Mouse (Mus musculus) liver, embryonic 11.5 days (tissue): ENCODE data around the gene Ppm1l. TPM values are rescaled to one million over a fixed set of nuclear protein-coding genes. Genes with fewer than 3 reads are reported as not detected.

Experiments
- ATAC-seq: fragments of 200-750 bp; cut with Nextera tagmentation; replicated peaks from 2 replicates; pipeline ENCODE4 v1.8.0; 2017; ENCODE audit warnings: moderate number of reproducible peaks, mild to moderate bottlenecking, moderate TSS enrichment, moderate library complexity; ENCODE audit not compliant: low FRiP score
- DNase-seq: peaks from one replicate; pipeline ENCODE4 v3.0.0-alpha.2; 2017; ENCODE audit warnings: low spot score
- H3K27ac ChIP-seq: fragments of 300-500 bp; sonication (generic); 2 replicates; pipeline ENCODE4 v1.5.1; 2014; ENCODE audit warnings: mild to moderate bottlenecking, low read depth, low read length, control low read depth
- H3K27me3 ChIP-seq: fragments of 300-500 bp; sonication (generic); replicated peaks from 2 replicates; pipeline ENCODE4 v1.6.1; 2014; ENCODE audit warnings: low read length, mixed read lengths; ENCODE audit not compliant: control insufficient read depth, insufficient read depth
- H3K36me3 ChIP-seq: fragments of 300-500 bp; sonication (generic); 2 replicates; pipeline ENCODE4 v1.6.1; 2014; ENCODE audit warnings: mild to moderate bottlenecking, low read length, moderate library complexity, mixed read lengths; ENCODE audit not compliant: control insufficient read depth, insufficient read depth
- H3K4me1 ChIP-seq: fragments of 300-500 bp; sonication (generic); replicated peaks from 2 replicates; pipeline ENCODE4 v1.6.1; 2014; ENCODE audit warnings: low read length, mixed read lengths; ENCODE audit not compliant: control insufficient read depth, insufficient read depth
- H3K4me2 ChIP-seq: fragments of 300-500 bp; sonication (generic); 2 replicates; pipeline ENCODE4 v1.6.1; 2014; ENCODE audit warnings: mild to moderate bottlenecking, control low read depth, moderate library complexity
- H3K4me3 ChIP-seq: fragments of 300-500 bp; sonication (generic); 2 replicates; pipeline ENCODE4 v1.5.1; 2014; ENCODE audit warnings: low read depth, low read length, control low read depth
- H3K9ac ChIP-seq: fragments of 300-500 bp; sonication (generic); 2 replicates; pipeline ENCODE4 v1.6.1; 2014; ENCODE audit warnings: low read depth, low read length, control low read depth
- H3K9me3 ChIP-seq: fragments of 300-500 bp; sonication (generic); 2 replicates; pipeline ENCODE4 v1.6.1; 2016; ENCODE audit warnings: low read length, inconsistent platforms, mixed read lengths; ENCODE audit not compliant: control insufficient read depth
- WGBS: fragments of 180-500 bp; shearing (Covaris S2); extraction: QIAGEN DNeasy Blood & Tissue Kit; methylation state at CpG from one replicate; pipeline ENCODE4 v1.1.7; 2014; 5-methylcytosine and 5-hydroxymethylcytosine counted together
- polyA plus RNA-seq: library from polyadenylated mRNA; unstranded; fragments of >200 nt; fragmentation: Nextera tagmentation; extraction: Ambion mirVana; gene quantifications from 2 replicates; pipeline ENCODE4 v1.2.1, GENCODE M21; 2014

Gene Ppm1l
- polyA plus RNA-seq, 1 experiment from 2014 or later, result 8.2 TPM

GRCm38 (mm10) chr3:69511881-69512280 is 195.2 kb downstream of the Ppm1l start:
- no peak overlapping the region for H3K27ac ChIP-seq
- H3K4me2 ChIP-seq, result no peak overlapping the region
- H3K4me1 ChIP-seq, result no peaks in the 10 kb centered on the region
- H3K36me3 ChIP-seq, result no peaks in the 10 kb centered on the region
- no peaks in the 10 kb centered on the region for H3K27me3 ChIP-seq
- no peaks in the 10 kb centered on the region for H3K9me3 ChIP-seq
- H3K9ac ChIP-seq, result no peak overlapping the region
- no peak overlapping the region for H3K4me3 ChIP-seq
- DNase-seq (no peak), ATAC-seq (no peak)
- 41% methylated on average over 7 of the region's 7 CpGs for WGBS

- Histone ChIP-seq H3K4me2 (no peak overlapping the region), H3K9ac (no peak overlapping the region), H3K27ac (no peak overlapping the region), H3K27me3 (no peaks in the 10 kb centered on the region), H3K4me1 (no peaks in the 10 kb centered on the region), H3K36me3 (no peaks in the 10 kb centered on the region), H3K9me3 (no peaks in the 10 kb centered on the region), H3K4me3 (no peak overlapping the region)
- WGBS, result 45% methylated on average over 7 of the region's 7 CpGs
- DNase-seq (no peak), ATAC-seq (no peak)
These were observed 195.7 kb downstream of the Ppm1l start for GRCm38 (mm10) chr3:69512402-69512801.

GRCm38 (mm10) chr3:69515730-69516350 is 199.2 kb downstream of the Ppm1l start:
- no peak overlapping the region for H3K27ac ChIP-seq
- WGBS, result 85% methylated on average over 13 of the region's 13 CpGs
- no peaks in the 10 kb centered on the region for H3K4me1 ChIP-seq
- no peaks in the 10 kb centered on the region for H3K9me3 ChIP-seq
- ATAC-seq (no peak), DNase-seq (no peak)
- no peaks in the 10 kb centered on the region for H3K36me3 ChIP-seq
- H3K4me3 ChIP-seq, result no peak overlapping the region
- no peaks in the 10 kb centered on the region for H3K27me3 ChIP-seq
- H3K4me2 ChIP-seq, result no peak overlapping the region
- no peak overlapping the region for H3K9ac ChIP-seq

GRCm38 (mm10) chr3:69519188-69519587 is 202.5 kb downstream of the Ppm1l start:
- Histone ChIP-seq H3K4me2 (no peak overlapping the region), H3K27ac (no peak overlapping the region), H3K4me3 (no peak overlapping the region), H3K4me1 (no peaks in the 10 kb centered on the region), H3K36me3 (no peaks in the 10 kb centered on the region), H3K27me3 (no peaks in the 10 kb centered on the region), H3K9ac (no peak overlapping the region), H3K9me3 (peaks cover 4% of the 10 kb centered on the region; the same call in 1 of the 2 replicates)
- ATAC-seq, result no peak
- no peak for DNase-seq
- 83% methylated on average over 9 of the region's 9 CpGs for WGBS

GRCm38 (mm10) chr3:69519789-69520558 is 203.3 kb downstream of the Ppm1l start:
- H3K9ac ChIP-seq, result no peak overlapping the region
- peaks cover 4% of the 10 kb centered on the region; the same call in 1 of the 2 replicates for H3K9me3 ChIP-seq
- H3K4me3 ChIP-seq, result no peak overlapping the region
- no peaks in the 10 kb centered on the region for H3K36me3 ChIP-seq
- DNase-seq (no peak), ATAC-seq (no peak)
- WGBS, result 83% methylated on average over 21 of the region's 21 CpGs
- H3K27me3 ChIP-seq, result no peaks in the 10 kb centered on the region
- no peak overlapping the region for H3K4me2 ChIP-seq
- no peaks in the 10 kb centered on the region for H3K4me1 ChIP-seq
- no peak overlapping the region for H3K27ac ChIP-seq

GRCm38 (mm10) chr3:69522270-69522669 is 205.6 kb downstream of the Ppm1l start:
- DNase-seq, result no peak
- Histone ChIP-seq H3K27ac (no peak overlapping the region), H3K4me2 (no peak overlapping the region), H3K4me1 (no peaks in the 10 kb centered on the region), H3K4me3 (no peak overlapping the region), H3K9ac (no peak overlapping the region), H3K27me3 (no peaks in the 10 kb centered on the region), H3K36me3 (no peaks in the 10 kb centered on the region), H3K9me3 (peaks cover 4% of the 10 kb centered on the region; the same call in 1 of the 2 replicates)
- 87% methylated on average over 3 of the region's 3 CpGs for WGBS
- no peak for ATAC-seq

GRCm38 (mm10) chr3:69524356-69525071 is 207.9 kb downstream of the Ppm1l start:
- Histone ChIP-seq H3K4me2 (no peak overlapping the region), H3K4me3 (no peak overlapping the region), H3K36me3 (no peaks in the 10 kb centered on the region), H3K27me3 (no peaks in the 10 kb centered on the region), H3K4me1 (no peaks in the 10 kb centered on the region), H3K27ac (no peak overlapping the region), H3K9me3 (peaks cover 4% of the 10 kb centered on the region; the same call in 1 of the 2 replicates), H3K9ac (no peak overlapping the region)
- DNase-seq (no peak), ATAC-seq (no peak)
- WGBS, result 74% methylated on average over 8 of the region's 8 CpGs

- DNase-seq, result no peak
- 69% methylated on average over 8 of the region's 8 CpGs for WGBS
These were observed 208.4 kb downstream of the Ppm1l start for GRCm38 (mm10) chr3:69525072-69525529.

More at GRCm38 (mm10) chr3:69525072-69525529, 208.4 kb downstream of the Ppm1l start:
- Histone ChIP-seq H3K4me2 (no peak overlapping the region), H3K9ac (no peak overlapping the region), H3K27me3 (no peaks in the 10 kb centered on the region), H3K4me3 (no peak overlapping the region), H3K36me3 (no peaks in the 10 kb centered on the region), H3K4me1 (no peaks in the 10 kb centered on the region), H3K9me3 (peaks cover 4% of the 10 kb centered on the region; the same call in 1 of the 2 replicates), H3K27ac (no peak overlapping the region)
- no peak for ATAC-seq
